Mouse (Mus musculus): ENCODE data around the gene Ankrd44.

The Ankrd44 gene

GRCm38 (mm10) chr1:54614963-54615362 is 311.2 kb downstream of the Ankrd44 start:
- DNase-seq (ENCODE audit: low spot score), result peak; percentile 82

- DNase-seq (ENCODE audit: low spot score), result no peak
Observed at GRCm38 (mm10) chr1:54612344-54612743, 313.8 kb downstream of the Ankrd44 start.

GRCm38 (mm10) chr1:54611891-54612290 is 314.3 kb downstream of the Ankrd44 start:
- no peak for DNase-seq (ENCODE audit: low spot score)

GRCm38 (mm10) chr1:54606936-54607335 is 319.3 kb downstream of the Ankrd44 start:
- no peak for DNase-seq (ENCODE audit: low spot score)

GRCm38 (mm10) chr1:54601692-54602091 is 324.5 kb downstream of the Ankrd44 start:
- DNase-seq (ENCODE audit: low spot score), result no peak

GRCm38 (mm10) chr1:54600275-54600674 is 325.9 kb downstream of the Ankrd44 start:
- DNase-seq (ENCODE audit: low spot score), result no peak

GRCm38 (mm10) chr1:54597594-54598217 is 328.5 kb downstream of the Ankrd44 start:
- DNase-seq (ENCODE audit: low spot score), result no peak

- DNase-seq (ENCODE audit: low spot score), result no peak
Observed at GRCm38 (mm10) chr1:54596151-54596550, 330.0 kb downstream of the Ankrd44 start.

Data from adipocyte (in vitro differentiated cells).